Mouse (Mus musculus) gastrocnemius, postnatal 14 days (tissue): ENCODE results near the gene Kif15. TPM values are rescaled to one million over a fixed set of nuclear protein-coding genes. Genes with fewer than 3 reads are reported as not detected.

Source experiments
- DNase-seq: peaks from one replicate; pipeline ENCODE4 v3.0.0; 2021; ENCODE audit warnings: mixed read lengths
- intact Hi-C: fragments of 180-260 bp; cut with DNase I; formaldehyde crosslinking; loops from one replicate; pipeline ENCODE4 v1.15.1; 2025; ENCODE audit warnings: low total_unique reads
- total RNA-seq, 2 experiments: library from RNA; stranded (reverse); gene quantifications; 2 replicates each; pipeline ENCODE4 v1.2.3; 2021

Gene Kif15
- total RNA-seq, 2 experiments from 2014 or later, result 2.1 to 2.5 TPM

GRCm38 (mm10) chr9:123060172-123060571, 109.3 kb downstream of the Kif15 start:
- no peak for DNase-seq
- intact Hi-C loops, result no loop called here

Other genes with a start within 250 kb of the Kif15 start
- not detected for gene Topaz1, start 203.7 kb upstream of the Kif15 start, total RNA-seq
- 10 to 100 TPM; 31.1 to 32.9 TPM for gene Tcaim, start 145.5 kb upstream of the Kif15 start, total RNA-seq
- not detected for gene Gm35549, start 107.0 kb upstream of the Kif15 start, total RNA-seq
- gene Zfp445, start 85.0 kb upstream of the Kif15 start, total RNA-seq, result 10 to 100 TPM; 29.7 to 36.0 TPM
- 1 to 10 TPM; 3.6 TPM for gene Zkscan7, start 65.4 kb upstream of the Kif15 start, total RNA-seq
- 1 to 10 TPM; 2.8 to 3.9 TPM for gene Zfp105, start 28.0 kb upstream of the Kif15 start, total RNA-seq
- gene 1110059G10Rik, start within 50 bp of the Kif15 start, total RNA-seq, result 10 to 100 TPM; 11.1 to 12.1 TPM
- gene Tmem42, start 70.3 kb downstream of the Kif15 start, total RNA-seq, result 10 to 100 TPM in 1 of 2 experiments, 1 to 10 TPM in 1; 9.0 to 11.2 TPM
- gene Tgm4, start 83.7 kb downstream of the Kif15 start, total RNA-seq, result under 1 TPM; 0.16 TPM
- 10 to 100 TPM; 37.1 to 43.0 TPM for gene Zdhhc3, start 162.2 kb downstream of the Kif15 start, total RNA-seq
- 10 to 100 TPM; 18.1 to 20.7 TPM for gene Exosc7, start 162.2 kb downstream of the Kif15 start, total RNA-seq
- gene Clec3b, start 199.9 kb downstream of the Kif15 start, total RNA-seq, result 10 to 100 TPM; 60.6 to 90.2 TPM